Mouse (Mus musculus) thymus, postnatal 0 days (tissue): Measurements from ENCODE around the gene Msx2. TPM values are rescaled to one million over a fixed set of nuclear protein-coding genes. Genes with fewer than 3 reads are reported as not detected.

Experiments used
- DNase-seq: peaks from one replicate; pipeline ENCODE4 v3.0.0-alpha.2; 2015; ENCODE audit warnings: low spot score
- polyA plus RNA-seq: library from polyadenylated mRNA; unstranded; fragments of >200 nt; fragmentation: Nextera tagmentation; extraction: Ambion mirVana; gene quantifications from 2 replicates; pipeline ENCODE4 v1.2.1, GENCODE M21; 2015

The Msx2 gene
- 0.07 TPM in 1 of 2 replicates, not detected in the other for polyA plus RNA-seq

DNA sequence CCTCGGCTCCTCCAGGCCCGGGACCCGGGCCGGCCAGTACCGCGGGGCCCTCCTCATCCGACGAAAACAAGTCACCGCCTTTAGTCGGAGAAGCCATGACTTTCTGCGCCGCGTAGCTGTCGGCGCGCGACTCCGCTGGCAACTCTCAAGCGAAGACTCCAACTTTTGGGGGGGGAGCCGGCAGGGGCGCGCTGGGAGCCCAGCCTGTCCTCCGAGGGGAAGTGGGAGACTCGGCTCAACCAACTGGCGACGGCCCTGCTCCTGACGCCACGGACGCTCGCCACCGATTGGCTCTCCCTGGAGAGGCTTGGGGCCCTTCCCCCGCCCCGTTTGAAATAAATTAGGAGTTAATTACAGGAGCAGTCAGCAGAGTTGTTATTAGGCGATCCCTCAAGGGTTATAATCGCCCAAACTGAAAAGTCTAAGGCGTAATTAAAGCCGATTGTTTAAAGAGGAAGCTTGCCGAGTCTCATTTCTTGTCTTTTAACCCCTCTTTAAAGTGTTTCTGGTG is at the start of gene Msx2:
Msx2 (minus strand) TSS at position 461 of the 511 bp plus-strand sequence.
- DNase-seq = no peak

DNA sequence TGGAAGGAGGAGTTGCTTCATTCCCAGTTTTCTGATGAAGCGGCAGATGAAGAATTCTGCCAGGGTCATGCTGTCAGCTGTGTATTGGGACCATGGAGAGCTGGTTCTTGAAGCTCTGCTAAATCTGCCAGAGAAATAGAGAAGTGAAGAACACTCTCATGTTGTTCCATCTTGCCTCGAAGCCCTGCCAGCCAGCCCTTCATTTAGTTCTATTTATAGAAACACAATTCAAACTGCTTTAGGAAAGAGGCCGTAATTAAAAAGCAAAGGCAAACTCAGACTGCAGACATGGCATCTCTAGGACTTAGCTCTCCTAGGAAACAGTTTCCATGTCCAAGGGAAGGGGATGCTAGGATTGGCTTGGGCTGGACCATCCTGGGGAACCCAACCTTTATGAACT is 48.6 kb upstream of the Msx2 start:
- DNase-seq = no peak

DNA sequence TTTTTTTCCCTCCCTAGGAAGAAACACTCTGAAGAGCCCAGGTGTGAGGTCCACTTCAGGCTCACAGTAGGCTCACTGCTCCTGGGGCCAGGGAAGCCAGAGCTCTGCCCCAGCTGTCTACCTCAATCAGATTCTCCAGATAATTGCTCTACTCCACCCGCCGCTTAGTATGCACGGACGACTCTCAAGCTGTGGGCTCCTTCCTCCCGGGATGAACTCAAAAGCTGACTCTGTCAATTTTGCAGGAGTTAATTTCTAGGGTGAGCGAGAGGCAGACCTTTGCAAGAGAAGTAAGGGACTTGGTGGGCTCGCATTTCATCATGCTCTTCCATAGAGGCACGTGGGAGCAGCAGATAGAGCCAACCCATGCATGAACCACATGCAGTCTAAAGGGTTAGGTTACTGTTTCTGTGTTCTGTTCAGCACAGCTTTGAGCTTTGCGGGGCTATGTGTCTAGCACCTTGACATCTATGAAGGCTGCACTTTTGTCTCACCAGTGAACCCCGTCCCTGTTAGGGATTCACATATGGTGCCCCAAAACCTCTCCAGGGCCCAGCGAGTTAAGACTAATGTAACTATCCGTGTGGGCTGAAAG is 47.6 kb upstream of the Msx2 start:
- no peak for DNase-seq

DNA sequence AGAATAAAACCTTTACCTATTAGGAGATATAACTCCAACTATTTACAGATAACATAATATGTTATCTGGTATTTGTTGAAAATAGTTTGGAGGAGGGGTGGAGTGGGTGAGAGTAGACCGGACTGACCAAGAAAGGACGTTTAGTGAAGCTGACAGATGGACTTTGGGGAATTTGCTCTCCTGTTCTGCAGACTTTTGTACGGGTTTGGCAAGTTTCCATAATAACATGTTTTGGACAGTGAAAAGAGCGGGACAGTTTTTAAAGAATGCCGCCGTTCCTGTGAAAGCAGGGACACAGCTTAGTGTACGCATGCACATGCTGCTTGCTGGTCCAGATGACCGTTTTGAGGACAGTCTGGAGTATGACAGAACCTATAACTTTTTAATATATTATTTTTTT is 46.9 kb upstream of the Msx2 start:
- DNase-seq = no peak

DNA sequence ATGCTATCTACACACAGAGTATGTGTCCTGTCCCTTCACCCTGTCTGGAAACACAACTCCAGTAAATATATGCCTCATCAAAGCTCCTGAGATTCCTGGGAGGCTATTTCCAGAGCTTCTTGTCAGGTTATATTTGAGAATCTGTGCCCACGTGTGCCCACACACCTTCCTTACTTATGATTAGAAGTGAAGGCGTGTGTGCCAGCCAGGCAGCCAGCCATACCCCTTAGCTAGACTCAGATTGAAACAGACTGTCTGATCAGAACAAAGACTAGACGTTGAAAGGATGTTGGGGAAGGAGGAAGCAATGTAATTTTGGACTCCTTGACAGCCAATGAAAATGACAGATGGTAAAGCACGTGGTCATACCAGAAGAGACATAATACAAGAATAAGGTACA is 45.4 kb upstream of the Msx2 start:
- DNase-seq = no peak

DNA sequence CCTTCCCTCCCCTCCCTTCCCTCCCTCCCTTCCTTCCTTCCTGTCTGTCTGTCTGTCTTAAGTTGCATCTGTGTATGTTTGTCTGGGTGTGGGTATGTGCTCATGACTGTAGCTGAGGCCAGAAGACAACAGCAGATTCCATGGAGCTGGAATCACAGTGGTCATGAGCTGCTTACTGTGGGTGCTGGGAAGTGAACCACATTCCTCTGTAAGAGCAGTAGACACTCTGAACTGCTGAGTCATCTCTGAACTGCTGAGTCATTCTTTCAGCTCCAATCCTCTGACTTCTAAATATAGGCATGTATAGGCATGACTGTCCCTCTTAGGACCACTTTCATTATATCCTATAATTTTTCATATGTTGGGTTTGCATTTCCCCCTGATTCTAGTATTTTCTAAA is 41.7 kb upstream of the Msx2 start:
- no peak for DNase-seq

DNA sequence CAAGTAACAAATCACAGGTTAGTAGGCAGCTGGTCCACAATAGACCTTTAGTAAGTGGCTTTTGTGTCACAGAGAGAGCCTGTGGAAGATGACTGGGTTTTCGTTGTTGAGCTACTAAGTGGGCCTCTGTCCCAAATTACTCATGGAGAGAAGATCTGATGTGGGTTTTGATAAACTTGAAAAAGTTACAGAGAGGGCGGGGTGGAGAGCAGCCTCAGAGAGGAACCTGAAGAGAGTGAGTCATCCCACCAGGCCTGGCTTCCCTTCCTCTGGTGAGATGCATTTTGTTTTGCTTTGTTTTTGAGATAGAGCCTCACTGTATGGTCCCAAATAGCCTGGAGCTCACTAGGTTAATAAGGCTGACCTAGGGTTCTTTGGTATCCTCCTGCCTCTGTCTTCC is 38.5 kb upstream of the Msx2 start:
- no peak for DNase-seq

DNA sequence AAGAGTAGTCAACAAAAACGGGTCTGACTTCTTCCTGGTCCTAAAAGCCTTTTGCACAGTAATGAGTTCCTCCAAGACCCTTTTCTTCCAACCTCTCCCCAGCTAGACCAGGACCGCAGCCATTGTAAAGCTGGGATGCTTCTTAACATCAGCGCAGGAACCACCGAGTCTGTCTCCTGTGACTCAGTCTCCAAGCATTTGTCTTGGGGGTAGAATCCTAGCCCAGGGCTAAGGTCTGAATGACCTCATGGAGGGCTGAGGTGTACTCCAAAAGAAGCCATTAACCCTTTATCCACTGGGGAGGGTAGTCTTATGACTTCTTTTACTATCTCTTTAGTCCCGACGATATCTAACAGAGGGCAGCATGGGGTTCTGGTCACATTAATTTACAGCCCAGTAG is 29.5 kb upstream of the Msx2 start:
- DNase-seq = no peak

DNA sequence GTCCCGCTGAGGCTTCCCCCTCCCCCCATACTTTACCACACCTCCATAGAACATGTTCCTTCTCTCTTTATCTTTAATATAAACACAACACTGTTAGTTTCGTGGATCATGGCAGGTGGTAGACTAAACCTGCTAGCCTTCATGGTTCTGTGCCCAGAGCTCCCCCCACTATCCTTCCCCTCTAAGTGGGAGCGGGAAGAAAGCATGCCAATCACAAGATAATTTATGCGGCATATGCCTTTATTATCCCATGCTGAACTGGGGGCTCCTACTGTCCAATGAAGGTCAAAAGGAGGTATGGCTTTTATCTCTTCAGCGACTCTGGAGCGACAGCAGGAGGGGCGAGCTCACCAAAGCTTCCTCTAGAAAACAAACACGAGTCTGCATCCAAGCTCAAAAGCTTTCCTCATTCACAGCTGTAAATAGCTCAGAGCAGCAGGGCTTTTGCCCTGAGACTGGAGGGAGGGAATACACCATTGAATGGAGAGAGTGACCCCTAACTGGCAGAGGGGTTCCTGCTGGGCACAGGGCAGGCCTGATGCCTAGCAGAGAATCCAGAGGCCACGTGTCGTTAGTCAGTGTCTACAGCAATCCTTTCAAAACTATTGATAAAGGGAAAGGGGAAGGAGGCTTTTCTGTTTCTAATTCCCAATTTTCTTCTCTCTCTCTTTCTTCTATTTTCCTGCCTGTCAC is 28.8 kb upstream of the Msx2 start:
- DNase-seq = no peak

DNA sequence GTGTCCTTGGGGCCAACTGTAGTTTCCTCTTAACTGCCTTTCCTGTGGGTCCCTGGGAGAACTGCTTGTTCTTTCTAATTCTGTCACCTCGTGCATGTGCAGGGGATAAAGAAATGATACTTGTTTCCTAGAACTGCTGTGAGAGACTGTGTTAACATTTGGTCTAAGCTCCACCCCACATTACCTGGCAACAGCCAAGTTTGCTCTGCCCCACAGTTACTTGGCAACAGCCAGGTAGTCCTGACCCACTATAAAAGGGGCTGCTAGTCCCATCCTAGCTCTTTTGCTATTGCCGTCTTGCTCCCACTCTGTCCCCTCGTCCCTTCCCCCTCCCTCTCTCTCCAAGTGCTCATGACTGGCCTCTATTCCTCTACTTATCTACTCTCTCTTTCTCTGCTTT is 28.2 kb upstream of the Msx2 start:
- no peak for DNase-seq

DNA sequence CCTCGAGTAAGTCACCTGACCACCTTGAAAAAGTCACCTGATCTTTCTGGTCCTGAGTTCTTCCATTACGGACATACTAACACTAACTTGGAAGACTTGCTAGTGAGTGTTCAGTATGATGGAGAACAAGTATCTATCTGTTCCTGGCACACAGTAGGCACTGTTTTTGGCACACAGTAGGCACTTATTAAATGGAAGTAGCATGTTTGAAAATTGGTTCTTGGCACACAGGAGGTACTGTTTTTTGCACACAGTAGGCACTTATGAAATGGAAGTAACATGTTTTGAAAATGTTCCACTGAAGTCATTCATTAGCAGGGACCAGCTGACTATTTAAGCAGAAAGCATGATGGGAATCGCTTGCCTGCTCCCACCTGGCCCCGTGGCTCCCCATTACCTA is 13.6 kb upstream of the Msx2 start:
- no peak for DNase-seq

DNA sequence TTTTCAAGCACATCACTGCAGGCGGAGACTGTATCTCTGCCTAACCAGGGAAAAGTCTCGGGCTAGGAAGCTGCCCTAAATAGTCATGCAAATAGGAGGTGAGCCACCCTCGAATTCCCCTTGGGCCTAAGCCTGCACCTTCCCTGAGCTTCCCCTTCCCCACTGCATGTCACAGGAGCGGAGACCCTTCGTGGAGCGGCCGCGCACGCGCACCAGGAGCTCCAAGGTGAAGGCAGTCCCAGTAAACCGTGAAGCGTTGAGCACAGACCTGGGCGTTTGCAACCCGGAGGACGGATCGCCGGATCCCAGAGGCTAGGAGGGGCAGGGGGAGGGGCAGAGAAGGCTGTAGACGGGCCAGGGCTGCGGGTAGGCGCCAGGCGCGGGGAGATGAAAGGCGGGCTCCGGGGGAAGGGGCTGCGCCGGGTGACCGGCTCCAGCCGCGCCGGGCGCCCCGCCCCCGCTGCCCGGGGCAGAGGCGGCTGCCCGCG is 2.9 kb upstream of the Msx2 start:
- no peak for DNase-seq

DNA sequence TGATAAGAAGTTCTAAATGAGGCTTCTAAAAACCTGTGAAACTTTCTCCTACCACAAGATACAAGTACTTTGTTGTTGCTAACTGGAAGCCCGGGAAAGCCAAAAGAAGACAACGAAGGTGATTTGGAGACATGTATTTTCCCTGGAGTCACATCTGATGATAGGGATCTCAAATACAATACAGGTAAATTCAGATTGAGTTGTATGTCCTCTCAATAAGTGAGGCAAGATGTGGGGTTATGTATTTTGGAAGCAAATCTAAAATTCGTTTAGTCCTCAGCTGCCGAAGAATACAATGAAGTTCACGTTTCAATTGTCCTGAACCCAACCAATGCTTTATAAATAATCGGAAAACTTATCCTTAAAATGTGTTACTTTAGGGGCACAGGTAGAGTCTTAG is 1.6 kb upstream of the Msx2 start:
- no peak for DNase-seq

DNA sequence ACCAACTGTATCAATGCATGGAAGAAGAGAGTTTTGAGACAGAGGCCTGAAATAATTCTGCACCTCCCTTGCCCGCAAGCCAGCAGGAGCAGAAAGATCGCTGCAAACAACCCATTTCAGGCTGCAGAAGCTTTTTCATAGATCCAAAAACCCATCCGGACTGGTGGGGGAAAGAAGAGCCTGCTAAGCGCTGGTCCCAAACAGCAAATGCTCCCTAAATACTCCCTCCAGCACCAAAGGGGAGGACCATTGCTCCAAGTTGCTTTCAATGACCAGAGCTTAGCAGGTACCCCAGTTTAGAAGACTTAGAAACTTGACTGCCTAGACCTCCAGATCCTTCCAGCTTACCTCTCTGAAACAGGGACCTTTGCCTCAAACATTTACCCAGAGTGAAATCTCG is 1.1 kb upstream of the Msx2 start:
- DNase-seq = no peak

DNA sequence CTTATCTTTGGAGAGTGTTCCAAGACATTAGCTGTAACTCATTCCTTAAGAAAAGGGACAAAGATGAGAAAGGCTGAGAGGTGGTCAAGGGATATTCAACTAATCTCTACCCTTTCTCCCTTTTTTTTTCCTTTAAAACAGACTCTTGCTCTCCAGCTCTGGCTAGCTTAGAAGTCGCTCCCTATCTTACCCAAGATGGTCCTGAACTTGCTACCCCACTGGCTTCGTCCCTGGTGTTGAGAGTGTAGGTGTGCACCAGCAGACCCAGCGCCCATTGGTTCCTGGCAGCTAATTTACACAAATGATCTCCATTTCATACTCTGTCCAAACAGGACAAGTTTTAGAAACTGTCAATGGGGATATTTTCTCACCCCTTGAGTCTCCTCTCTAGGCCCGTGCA is 417 bp upstream of the Msx2 start:
- no peak for DNase-seq

DNA sequence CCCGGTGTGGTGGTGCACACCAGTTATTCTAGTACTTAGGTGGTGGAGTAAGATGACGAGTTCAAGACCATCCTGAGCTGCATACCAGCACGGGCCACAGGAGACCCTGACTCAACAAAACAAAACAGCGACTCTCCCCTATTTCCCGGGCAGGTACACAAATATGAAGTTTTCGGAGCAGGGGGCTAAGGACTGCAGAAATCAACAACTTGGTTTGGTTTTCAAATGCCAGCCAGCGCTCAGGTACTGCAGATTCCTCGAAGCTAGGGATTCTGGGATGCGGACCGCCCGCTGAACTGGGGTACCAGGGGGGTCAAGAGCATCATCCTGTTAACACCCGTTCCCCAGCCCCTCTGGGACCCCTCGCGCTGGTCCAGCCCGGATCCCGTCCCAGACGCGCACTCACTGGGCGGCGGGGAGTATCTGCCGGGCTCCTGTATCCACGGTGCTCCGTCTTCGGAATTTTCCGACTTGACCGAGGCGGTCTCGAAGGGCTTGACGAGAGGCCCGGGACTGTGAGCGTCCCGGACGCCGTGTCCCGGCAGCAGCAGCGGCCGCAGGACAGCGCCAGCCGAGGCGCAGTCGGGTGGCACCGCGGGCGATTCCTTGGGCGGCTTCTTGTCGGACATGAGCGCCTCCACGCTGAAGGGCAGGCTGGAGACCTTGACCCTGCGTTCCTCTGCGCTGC is 804 bp downstream of the Msx2 start:
- no peak for DNase-seq

DNA sequence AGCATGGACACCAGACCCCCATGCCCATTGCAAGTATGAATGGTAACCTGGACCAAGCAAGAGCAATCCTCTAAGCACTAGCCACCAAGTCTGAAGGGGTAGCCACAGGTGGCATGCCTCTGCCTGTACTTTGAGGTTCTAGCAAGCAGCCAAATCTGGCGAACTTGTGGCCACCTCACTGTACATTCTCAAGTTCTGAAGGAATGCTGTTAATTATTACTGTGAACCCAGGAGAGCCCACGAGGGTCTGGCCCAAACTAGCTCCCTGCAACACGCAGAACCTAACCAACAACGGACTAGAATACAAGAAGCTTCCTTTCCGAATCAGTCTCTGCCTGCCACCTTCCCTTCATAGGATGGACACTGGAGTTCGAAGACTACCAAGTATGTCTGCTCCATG is 1.5 kb downstream of the Msx2 start:
- no peak for DNase-seq

DNA sequence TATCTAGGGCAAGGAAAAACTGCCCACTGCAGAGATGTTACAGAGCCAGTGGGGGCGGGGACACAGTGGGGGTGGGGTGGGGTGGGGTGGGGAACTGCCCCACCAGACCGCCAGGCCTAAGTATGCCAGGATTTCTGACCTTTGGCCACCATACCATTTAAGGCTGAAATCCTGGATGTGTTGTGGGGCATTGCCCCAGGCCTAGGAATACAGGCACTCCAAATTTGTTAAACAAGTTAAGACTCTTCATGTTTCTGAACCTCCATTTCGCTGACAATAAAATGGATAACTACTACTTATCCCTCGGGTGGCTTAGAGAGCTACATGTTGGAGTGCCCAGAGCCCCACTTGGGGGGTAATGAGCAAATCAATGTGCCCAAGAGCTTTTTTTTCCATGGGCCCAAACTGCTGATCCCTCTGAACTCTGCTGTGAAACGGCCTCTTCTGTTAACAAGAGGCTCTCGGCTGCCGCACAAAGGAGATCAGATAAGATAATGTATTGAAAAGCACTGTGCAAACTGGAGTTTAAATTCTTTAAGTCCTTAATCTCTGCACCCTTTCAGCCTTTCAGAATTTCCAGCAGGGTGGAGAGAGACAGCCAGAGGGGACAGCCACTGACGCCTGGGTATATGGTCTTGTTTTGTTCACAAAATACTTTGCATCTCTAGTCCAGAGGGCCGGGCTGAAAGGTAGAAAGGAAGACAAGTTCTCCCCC is 2.3 kb downstream of the Msx2 start:
- DNase-seq = no peak

DNA sequence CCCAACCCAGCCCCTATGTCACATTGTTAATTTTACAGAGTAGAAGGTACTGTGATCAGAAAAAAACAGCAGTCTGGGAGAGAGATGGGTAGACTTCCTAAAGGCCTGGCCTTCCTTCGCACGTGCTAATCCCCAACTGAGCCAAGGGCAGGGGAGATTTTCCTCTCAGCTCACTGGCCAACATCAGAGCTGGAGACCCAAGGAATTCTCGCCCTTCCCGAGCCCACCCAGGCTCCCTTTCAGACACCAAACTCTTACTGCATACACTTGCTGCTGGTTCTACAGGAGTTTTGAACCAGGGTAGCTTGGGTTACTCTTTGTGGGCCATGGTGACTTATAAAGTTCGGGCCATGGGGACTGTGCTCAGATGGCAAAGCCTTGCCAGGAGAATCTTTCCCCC is 3.1 kb downstream of the Msx2 start:
- DNase-seq = no peak

DNA sequence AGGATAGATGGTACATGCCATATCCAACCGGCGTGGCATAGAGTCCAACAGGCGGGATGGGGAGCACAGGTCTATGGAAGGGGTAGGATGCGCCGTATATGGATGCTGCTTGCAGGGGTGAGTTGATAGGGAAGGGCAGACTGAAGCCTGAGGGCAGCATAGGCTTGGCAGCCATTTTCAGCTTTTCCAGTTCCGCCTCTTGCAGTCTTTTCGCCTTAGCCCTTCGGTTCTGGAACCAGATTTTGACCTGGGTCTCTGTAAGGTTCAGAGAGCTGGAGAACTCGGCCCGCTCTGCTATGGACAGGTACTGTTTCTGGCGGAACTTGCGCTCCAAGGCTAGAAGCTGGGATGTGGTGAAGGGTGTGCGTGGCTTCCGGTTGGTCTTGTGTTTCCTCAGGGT is 4.7 kb downstream of the Msx2 start:
- no peak for DNase-seq

DNA sequence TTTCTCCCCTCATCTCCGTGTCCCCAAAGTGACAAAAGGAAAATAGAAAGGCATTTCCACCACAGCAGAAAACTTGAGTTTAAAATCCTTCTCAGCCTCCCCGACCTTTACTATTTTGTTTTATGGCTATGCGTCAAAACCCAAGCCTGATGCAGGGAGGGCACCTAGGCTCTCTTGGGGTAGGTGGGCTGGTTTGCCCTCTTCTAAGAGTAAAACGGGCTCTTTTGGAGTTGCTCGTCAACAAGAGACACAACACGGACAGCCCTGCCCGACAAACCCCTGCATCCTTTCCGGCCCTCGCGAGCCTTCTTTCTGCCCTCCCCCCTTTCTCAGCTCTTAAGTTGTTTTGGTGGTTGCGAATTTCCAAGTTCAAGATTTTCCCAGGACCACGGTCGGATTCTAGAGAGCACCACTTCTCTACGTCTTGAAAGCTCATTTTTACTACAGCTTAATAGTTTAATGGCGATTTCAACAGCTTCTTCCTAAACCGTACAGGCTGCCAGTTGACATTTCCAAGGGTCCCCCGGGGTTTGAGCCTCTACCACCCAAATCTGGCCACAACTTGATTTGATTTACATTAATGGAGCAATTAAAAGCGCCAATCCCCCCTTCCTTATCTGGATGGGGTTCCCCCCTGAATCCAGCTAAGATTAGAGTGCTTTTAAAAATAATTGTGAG is 6.5 kb downstream of the Msx2 start:
- DNase-seq = no peak
